Mouse (Mus musculus) myocyte (in vitro differentiated cells): ENCODE data around the gene Ldb2. TPM values are rescaled to one million over a fixed set of nuclear protein-coding genes. Genes with fewer than 3 reads are reported as not detected.

Source experiments
- H3K27me3 ChIP-seq: one replicate; pipeline ENCODE4 v1.6.1; 2011; ENCODE audit not compliant: control insufficient read depth, insufficient read depth, insufficient read length
- H3K36me3 ChIP-seq: one replicate; pipeline ENCODE4 v1.6.1; 2011; ENCODE audit not compliant: control insufficient read depth, insufficient read depth
- H3K4me2 ChIP-seq: one replicate; pipeline ENCODE4 v1.6.1; 2011; ENCODE audit warnings: low read depth, control low read depth
- H3K4me3 ChIP-seq: one replicate; pipeline ENCODE4 v1.5.1; 2011; ENCODE audit warnings: mild to moderate bottlenecking, control low read depth, moderate library complexity
- H3K79me2 ChIP-seq: one replicate; pipeline ENCODE4 v1.6.1; 2011; ENCODE audit not compliant: control insufficient read depth, insufficient read depth
- H3ac ChIP-seq: one replicate; pipeline ENCODE4 v1.6.1; 2011; ENCODE audit not compliant: control insufficient read depth, insufficient read length
- CEBPB ChIP-seq: IDR thresholded peaks from 2 replicates; pipeline ENCODE4 v1.6.1; 2011; ENCODE audit warnings: mild to moderate bottlenecking, moderate library complexity; ENCODE audit not compliant: poor library complexity, insufficient read depth, severe bottlenecking
- E2F4 ChIP-seq: IDR thresholded peaks from one replicate; pipeline ENCODE4 v1.6.1; 2011; ENCODE audit warnings: mild to moderate bottlenecking, control low read depth, moderate library complexity; ENCODE audit not compliant: insufficient read depth
- MAX ChIP-seq: IDR thresholded peaks from one replicate; pipeline ENCODE4 v1.6.1; 2011; ENCODE audit warnings: low read depth, mild to moderate bottlenecking, control low read depth
- MYOD1 ChIP-seq, 3 experiments: IDR thresholded peaks; one replicate each; pipeline ENCODE4 v1.6.1; 2011; ENCODE audit warnings: control low read depth in 2 of 3, low read depth in 2 of 3, mild to moderate bottlenecking in 2 of 3, moderate library complexity in 1 of 3; ENCODE audit not compliant: insufficient read length in 2 of 3, control insufficient read depth in 1 of 3
- MYOG ChIP-seq, 3 experiments: IDR thresholded peaks; one replicate each; pipeline ENCODE4 v1.6.1; 2011; ENCODE audit warnings: control low read depth in 2 of 3, low read depth in 2 of 3, mild to moderate bottlenecking in 2 of 3; ENCODE audit not compliant: insufficient read length in 2 of 3, control insufficient read depth in 1 of 3, insufficient read depth in 1 of 3
- POLR2A ChIP-seq: IDR thresholded peaks from one replicate; pipeline ENCODE4 v1.6.1; 2011; ENCODE audit warnings: low read depth, mild to moderate bottlenecking, control low read depth, moderate library complexity; ENCODE audit not compliant: insufficient read length
- POLR2AphosphoS2 ChIP-seq: IDR thresholded peaks from one replicate; pipeline ENCODE4 v1.6.1; 2011; ENCODE audit warnings: low read depth, control low read depth; ENCODE audit not compliant: insufficient read length
- REST ChIP-seq: IDR thresholded peaks from one replicate; pipeline ENCODE4 v1.6.1; 2011; ENCODE audit warnings: mild to moderate bottlenecking, control low read depth, moderate library complexity; ENCODE audit not compliant: insufficient read depth, insufficient read length
- SRF ChIP-seq: IDR thresholded peaks from one replicate; pipeline ENCODE4 v1.6.1; 2011; ENCODE audit warnings: low read depth; ENCODE audit not compliant: control insufficient read depth, insufficient read length
- TCF12 ChIP-seq: IDR thresholded peaks from one replicate; pipeline ENCODE4 v1.6.1; 2011; ENCODE audit warnings: mild to moderate bottlenecking, control low read depth; ENCODE audit not compliant: poor library complexity, insufficient read depth, severe bottlenecking
- TCF3 ChIP-seq: IDR thresholded peaks from one replicate; pipeline ENCODE4 v1.6.1; 2011; ENCODE audit warnings: low read depth, control low read depth; ENCODE audit not compliant: insufficient read length
- USF1 ChIP-seq: IDR thresholded peaks from one replicate; pipeline ENCODE4 v1.6.1; 2011; ENCODE audit warnings: low read depth, mild to moderate bottlenecking, control low read depth, moderate library complexity
- polyA plus RNA-seq: library from polyadenylated mRNA; unstranded; fragments of >200 nt; fragmentation: generic; extraction: Trizol; gene quantifications from one replicate; pipeline ENCODE4 v1.2.1, GENCODE M21; 2012; ENCODE audit warnings: missing spikeins

Ldb2 gene
- polyA plus RNA-seq, 1 experiment, result not detected

- H3K4me2 ChIP-seq, result no peak overlapping the region
- H3K27me3 ChIP-seq, result no peaks in the 10 kb centered on the region
- H3K4me3 ChIP-seq, result no peak overlapping the region
- TF ChIP-seq MYOG (IDR thresholded peaks at IDR 0.05; ENCODE audit: control insufficient read depth in 1 of 3, insufficient read depth in 1 of 3, insufficient read length in 2 of 3, low read depth in 2 of 3) (no peak), TCF12 (no peak), TCF3 (no peak), SRF (no peak), REST (no peak), MAX (no peak), POLR2AphosphoS2 (no peak), USF1 (no peak), POLR2A (no peak), CEBPB (no peak), E2F4 (no peak), MYOD1 (IDR thresholded peaks at IDR 0.05; ENCODE audit: control insufficient read depth in 1 of 3, insufficient read length in 2 of 3, low read depth in 2 of 3) (no peak)
- no peaks in the 10 kb centered on the region for H3K79me2 ChIP-seq
- no peak overlapping the region for H3ac ChIP-seq
- no peaks in the 10 kb centered on the region for H3K36me3 ChIP-seq
These were observed 172.0 kb downstream of the Ldb2 start for GRCm38 (mm10) chr5:44627487-44627886.

- Histone ChIP-seq H3ac (no peak overlapping the region), H3K79me2 (no peaks in the 10 kb centered on the region), H3K4me2 (no peak overlapping the region), H3K36me3 (no peaks in the 10 kb centered on the region), H3K4me3 (no peak overlapping the region), H3K27me3 (no peaks in the 10 kb centered on the region)
- no peak for TF ChIP-seq POLR2AphosphoS2
- TF ChIP-seq CEBPB, result no peak
- no peak for TF ChIP-seq TCF12
These were observed 172.6 kb downstream of the Ldb2 start for GRCm38 (mm10) chr5:44626885-44627284.

GRCm38 (mm10) chr5:44626114-44626513, 173.4 kb downstream of the Ldb2 start:
- Histone ChIP-seq H3K36me3 (no peaks in the 10 kb centered on the region), H3K4me3 (no peak overlapping the region), H3ac (no peak overlapping the region), H3K79me2 (no peaks in the 10 kb centered on the region), H3K27me3 (no peaks in the 10 kb centered on the region), H3K4me2 (no peak overlapping the region)
- TF ChIP-seq REST, result no peak
- TF ChIP-seq USF1, result no peak
- no peak for TF ChIP-seq CEBPB
- TF ChIP-seq TCF3, result no peak
- TF ChIP-seq TCF12, result no peak
- no peak for TF ChIP-seq MYOG (IDR thresholded peaks at IDR 0.05; ENCODE audit: control insufficient read depth in 1 of 3, insufficient read depth in 1 of 3, insufficient read length in 2 of 3, low read depth in 2 of 3)

- no peaks in the 10 kb centered on the region for H3K27me3 ChIP-seq
- TF ChIP-seq CEBPB, result no peak
- TF ChIP-seq TCF12, result no peak
- no peak for TF ChIP-seq POLR2AphosphoS2
- TF ChIP-seq MAX, result no peak
- TF ChIP-seq MYOD1 (IDR thresholded peaks at IDR 0.05; ENCODE audit: control insufficient read depth in 1 of 3, insufficient read length in 2 of 3, low read depth in 2 of 3), result no peak
- TF ChIP-seq MYOG (IDR thresholded peaks at IDR 0.05; ENCODE audit: control insufficient read depth in 1 of 3, insufficient read depth in 1 of 3, insufficient read length in 2 of 3, low read depth in 2 of 3), result no peak
- TF ChIP-seq REST, result no peak
- no peak for TF ChIP-seq POLR2A
- TF ChIP-seq USF1, result no peak
- no peak for TF ChIP-seq SRF
- TF ChIP-seq E2F4, result no peak
- TF ChIP-seq TCF3, result no peak
- no peaks in the 10 kb centered on the region for H3K79me2 ChIP-seq
- no peak overlapping the region for H3ac ChIP-seq
- no peak overlapping the region for H3K4me3 ChIP-seq
- no peak overlapping the region for H3K4me2 ChIP-seq
- no peaks in the 10 kb centered on the region for H3K36me3 ChIP-seq
These were observed 183.8 kb downstream of the Ldb2 start for GRCm38 (mm10) chr5:44615677-44616076.

- Histone ChIP-seq H3K27me3 (no peaks in the 10 kb centered on the region), H3K4me2 (no peak overlapping the region), H3K79me2 (no peaks in the 10 kb centered on the region), H3K4me3 (no peak overlapping the region), H3K36me3 (no peaks in the 10 kb centered on the region), H3ac (no peak overlapping the region)
- TF ChIP-seq USF1 (no peak), POLR2AphosphoS2 (no peak), TCF12 (no peak), SRF (no peak), E2F4 (no peak), MYOD1 (IDR thresholded peaks at IDR 0.05; ENCODE audit: control insufficient read depth in 1 of 3, insufficient read length in 2 of 3, low read depth in 2 of 3) (no peak), MYOG (IDR thresholded peaks at IDR 0.05; ENCODE audit: control insufficient read depth in 1 of 3, insufficient read depth in 1 of 3, insufficient read length in 2 of 3, low read depth in 2 of 3) (no peak), MAX (no peak), TCF3 (no peak), REST (no peak), CEBPB (no peak), POLR2A (no peak)
These were observed 190.6 kb downstream of the Ldb2 start for GRCm38 (mm10) chr5:44608901-44609300.
